Mouse (Mus musculus) layer of hippocampus, postnatal 14 days (tissue): ENCODE data around the gene Spink4. TPM values are rescaled to one million over a fixed set of nuclear protein-coding genes. Genes with fewer than 3 reads are reported as not detected.
"Not testable (repeated sequence)": the region's sequence is repeated elsewhere in the genome, so short reads cannot be mapped to it uniquely, and the experiment has no call there.

Experiments
- DNase-seq, 2 experiments: peaks; one replicate each; pipeline ENCODE4 v3.0.0; 2021 to 2022; ENCODE audit warnings: low spot score in 2 of 2, mixed read lengths in 1 of 2
- total RNA-seq, 2 experiments: library from RNA; stranded (reverse); gene quantifications; 2 replicates each; pipeline ENCODE4 v1.2.3; 2021

Spink4 gene
- total RNA-seq, 2 experiments from 2014 or later, result not detected

- DNase-seq, result no peak
These were observed 19.8 kb upstream of the Spink4 start for GRCm38 (mm10) chr4:40900071-40900470.

GRCm38 (mm10) chr4:40900612-40901011 lies 19.2 kb upstream of the Spink4 start:
- DNase-seq, result no peak

- peak in 1 of 2 experiments; percentile 40 for DNase-seq
These were observed 13.6 kb upstream of the Spink4 start for GRCm38 (mm10) chr4:40906298-40906697.

DNA sequence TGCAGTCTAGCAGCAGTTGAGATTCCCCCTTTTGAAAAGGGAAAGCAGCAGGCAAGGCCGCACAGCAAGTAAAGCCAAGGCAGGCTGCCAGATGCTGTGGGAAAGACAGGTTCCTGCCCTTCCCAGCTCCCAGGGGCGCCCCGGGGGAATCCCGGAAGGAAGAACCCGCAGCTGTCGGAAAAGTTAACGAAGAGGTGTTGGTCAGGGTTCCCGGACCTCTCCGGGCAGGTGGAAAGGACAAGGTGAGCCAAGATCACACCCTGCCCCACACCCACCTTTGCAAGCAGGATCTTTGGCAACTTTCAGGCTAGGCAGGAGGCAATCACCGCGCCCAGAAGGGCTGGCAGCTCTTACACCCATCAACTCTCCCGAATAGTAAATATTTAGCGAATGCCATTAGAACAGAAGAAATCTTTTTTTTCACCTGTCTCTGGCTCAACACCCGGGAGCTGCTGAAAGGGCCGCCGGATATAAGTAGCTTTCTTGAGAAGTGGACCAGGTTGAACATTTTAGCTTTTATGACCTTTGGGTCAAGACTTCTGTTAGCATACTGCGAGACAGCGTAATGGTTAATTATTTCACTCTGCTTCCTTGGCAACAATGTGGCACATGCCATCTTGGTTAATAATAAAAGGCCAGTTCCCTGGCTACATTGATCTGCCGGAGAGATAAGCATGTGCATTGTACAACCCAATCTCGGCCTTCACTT lies 11.4 kb upstream of the Spink4 start:
- peak in 1 of 2 experiments; percentile 24 for DNase-seq

GRCm38 (mm10) chr4:40914287-40914867 lies 5.5 kb upstream of the Spink4 start:
- DNase-seq, result no peak

DNA sequence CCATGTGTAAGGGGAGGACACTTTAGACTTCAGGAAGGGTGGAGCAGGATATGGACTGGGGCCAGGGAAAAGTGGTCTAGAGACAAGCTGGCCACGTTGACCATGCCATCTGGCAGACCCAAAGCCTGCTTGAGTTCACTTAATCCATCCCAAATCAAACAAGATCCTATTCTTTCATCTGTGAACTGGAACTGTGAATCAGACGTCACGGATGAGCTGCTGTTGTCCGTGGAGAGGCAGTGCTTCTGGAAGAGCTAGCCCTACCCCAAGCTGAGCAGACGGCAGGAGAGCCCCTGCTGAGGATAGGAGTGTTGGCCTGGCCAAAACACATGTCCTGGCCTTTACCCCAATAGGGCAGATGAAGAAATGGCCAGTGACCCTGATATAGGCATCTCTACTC lies 3.9 kb upstream of the Spink4 start:
- no peak for DNase-seq

DNA sequence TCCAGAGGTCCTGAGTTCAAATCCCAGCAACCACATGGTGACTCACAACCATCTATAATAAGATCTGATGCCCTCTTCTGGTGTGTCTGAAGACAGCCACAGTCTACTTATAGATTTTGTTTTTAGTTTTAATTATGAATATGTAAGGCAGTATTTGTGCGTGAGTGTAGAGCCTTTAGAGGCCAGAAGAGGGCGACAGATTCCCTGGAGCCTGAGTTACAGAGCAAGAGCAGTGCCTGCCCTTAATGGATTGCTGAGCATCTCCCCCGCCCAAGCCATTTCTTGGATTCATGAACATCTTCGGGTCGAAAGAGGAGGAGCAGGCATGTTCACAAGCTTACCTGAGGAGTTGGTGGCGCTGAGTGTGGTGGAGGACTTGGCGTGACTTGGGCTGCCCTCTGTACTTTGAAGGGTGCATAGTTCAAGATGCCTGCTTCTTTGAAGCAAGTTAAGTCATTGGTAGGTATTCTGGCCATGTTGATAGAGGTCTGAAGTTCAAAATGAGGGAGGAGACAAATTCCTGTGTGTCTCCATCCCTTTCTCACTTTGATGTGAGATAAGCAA lies 3.2 kb upstream of the Spink4 start:
- DNase-seq, result no peak

DNA sequence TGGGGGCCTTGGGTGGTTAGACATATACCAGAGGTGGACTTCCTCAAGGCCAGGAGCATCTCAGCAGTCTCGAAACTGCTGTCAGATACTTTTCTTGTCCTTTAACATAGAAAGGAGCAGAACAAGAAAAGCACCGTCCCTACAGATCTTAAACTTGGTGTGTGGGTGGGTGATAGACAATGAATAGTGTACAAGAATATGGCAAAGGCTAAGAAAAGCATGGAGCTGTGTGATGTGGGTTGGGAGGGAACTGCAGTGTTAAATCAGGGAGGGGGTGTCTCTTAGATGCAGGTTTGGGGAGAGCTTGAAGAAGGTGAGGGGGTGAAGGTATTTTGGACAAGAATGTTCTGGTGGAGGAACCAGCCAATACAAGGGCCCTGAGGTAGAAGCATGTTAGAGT lies 724 bp downstream of the Spink4 start:
- no peak for DNase-seq

GRCm38 (mm10) chr4:40921288-40921687 lies 1.4 kb downstream of the Spink4 start:
- no peak for DNase-seq

DNA sequence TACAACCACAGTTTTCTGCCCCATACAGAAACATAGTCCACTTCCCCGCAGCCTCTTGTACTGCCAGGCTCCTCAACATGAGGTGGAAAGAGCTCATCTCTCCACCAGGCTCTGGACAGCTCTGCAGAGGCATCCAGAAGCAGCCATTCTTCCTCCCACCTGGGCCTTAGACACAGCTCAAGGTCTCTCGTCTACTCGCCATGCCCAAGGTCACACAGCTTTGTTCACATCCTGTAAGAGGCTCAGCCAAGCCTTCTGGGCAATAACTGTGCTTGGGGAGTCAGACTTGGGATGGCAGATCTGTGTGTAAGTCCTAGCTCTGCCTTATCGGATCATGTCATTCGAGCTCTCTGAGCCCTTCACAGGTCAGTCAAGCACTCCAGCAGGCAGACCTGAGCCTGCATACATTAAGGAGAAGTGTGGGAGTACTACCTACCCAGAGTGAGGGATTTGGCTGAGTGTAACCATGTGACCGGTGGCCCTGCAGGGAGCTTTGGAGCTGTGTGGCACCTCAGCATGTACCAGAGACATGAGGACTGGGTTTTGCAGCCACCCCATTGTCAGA lies 3.3 kb downstream of the Spink4 start:
- no peak for DNase-seq

DNA sequence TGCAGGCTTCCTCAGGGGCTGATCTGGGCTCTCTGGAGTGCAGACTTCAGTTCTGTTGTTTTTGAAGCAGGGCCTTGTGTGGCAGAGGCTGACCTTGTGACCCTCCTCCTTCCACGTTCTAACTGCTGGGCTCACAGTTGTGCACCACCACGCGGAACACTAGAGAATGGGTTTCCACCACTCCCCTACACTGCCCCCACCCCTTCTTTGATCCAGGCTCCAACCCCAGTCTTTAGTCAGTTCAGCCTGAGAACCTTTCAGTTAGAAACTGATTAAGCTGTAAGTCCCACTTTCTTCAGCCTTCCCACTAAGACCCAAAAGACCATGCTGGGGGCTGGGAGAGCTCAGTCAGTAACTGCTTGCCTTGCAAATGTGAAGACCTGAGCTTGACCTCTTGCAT lies 5.7 kb downstream of the Spink4 start:
- DNase-seq, result no peak

GRCm38 (mm10) chr4:40929046-40929445 lies 9.2 kb downstream of the Spink4 start:
- no peak for DNase-seq

GRCm38 (mm10) chr4:40933694-40934093 lies 13.8 kb downstream of the Spink4 start:
- no peak for DNase-seq

DNA sequence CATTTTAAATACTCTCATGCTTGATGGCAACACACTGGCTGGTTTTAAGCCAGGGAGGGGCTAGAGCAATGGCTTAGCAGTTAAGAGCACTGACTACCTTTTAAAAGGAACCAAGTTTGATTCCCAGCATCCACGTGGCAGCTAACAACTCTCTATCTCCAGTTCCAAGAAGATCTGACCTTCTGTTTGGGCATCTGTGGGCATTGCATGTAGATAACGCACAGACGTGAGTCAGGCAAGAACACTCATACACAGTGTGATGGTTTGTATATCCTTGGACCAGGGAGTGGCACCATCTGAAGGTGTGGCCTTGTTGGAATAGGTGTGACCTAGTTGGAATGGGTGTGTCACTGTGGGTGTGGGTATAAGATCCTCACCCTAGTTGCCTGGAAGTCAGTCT lies 14.5 kb downstream of the Spink4 start:
- not testable (repeated sequence) for DNase-seq

- peak; percentile 61 to 80 for DNase-seq
These were observed 16.5 kb downstream of the Spink4 start for GRCm38 (mm10) chr4:40936175-40936839.

DNA sequence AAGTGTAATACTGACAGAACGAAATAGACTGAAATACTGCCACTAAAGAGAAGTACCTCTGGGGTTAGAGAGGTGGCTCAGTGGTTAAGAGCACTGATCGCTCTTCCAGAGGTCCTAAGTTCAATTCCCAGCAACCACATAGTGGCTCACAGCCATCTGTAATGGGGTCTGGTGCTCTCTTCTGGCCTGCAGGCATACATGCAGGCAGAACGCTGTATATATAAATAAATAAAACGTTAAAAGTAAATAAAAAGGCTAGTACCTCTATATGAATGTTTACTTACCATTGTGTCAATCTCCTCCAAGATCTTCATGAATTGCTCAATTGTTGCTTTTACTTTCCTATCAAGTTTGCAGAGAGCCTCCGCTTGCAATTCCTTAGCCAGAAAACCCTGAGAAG lies 18.9 kb downstream of the Spink4 start:
- no peak for DNase-seq

DNA sequence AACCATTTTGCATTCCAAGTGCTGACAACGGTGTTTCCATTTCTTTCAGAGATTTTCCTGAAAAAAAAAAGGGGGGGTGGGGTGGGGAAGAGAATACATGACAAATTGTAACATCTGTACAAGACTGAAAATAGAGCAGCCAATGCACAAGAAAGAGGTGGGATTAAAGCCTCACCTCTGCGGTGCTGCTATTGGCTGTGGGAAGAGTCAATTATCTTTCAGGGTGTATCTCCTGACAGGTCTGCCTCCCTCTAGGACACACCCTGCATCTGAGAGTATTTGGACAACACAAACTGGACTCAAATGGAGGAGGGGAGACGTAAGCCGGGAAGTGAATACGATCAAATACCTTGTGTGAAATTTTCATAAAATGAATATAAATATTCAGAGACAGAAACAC lies 23.8 kb downstream of the Spink4 start:
- no peak for DNase-seq

DNA sequence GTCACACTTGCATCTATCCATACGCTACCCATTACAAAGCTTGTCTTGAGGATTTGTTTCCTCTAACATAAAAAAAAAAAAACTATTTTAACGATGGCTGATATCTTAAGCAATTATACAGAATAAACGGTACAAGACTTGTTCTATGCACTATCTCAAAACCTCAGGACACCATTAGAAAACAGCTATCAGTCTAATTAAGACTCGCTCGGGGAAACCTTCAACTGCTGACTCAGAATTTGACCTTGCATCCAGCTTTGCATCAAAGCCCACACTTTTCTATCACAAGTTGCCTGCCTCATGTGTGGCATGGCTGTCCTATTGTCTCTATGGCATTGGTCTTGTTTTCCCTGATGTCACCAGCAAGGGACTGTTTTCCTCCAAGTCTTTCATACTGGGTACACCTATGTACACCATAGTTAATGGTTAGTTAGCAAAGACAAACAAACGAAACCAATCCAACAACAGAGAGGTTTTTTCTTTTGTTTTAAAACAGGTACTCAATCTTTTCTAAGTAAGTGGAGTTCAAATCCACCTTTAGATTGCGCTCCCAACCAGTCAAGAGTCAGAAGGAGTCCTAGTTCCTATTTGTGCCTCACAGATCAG lies 26.8 kb downstream of the Spink4 start:
- no peak for DNase-seq

- no peak for DNase-seq
These were observed 27.8 kb downstream of the Spink4 start for GRCm38 (mm10) chr4:40947565-40948159.

- peak; percentile 97 to 99 for DNase-seq
These were observed 28.4 kb downstream of the Spink4 start, which contains the start of the genes Bag1 and Chmp5 for GRCm38 (mm10) chr4:40948160-40948708. Gene Bag1, minus strand, starts transcription at chr4:40948294. Gene Chmp5, plus strand, starts transcription at chr4:40948407.

- no peak for DNase-seq
These were observed 33.7 kb downstream of the Spink4 start for GRCm38 (mm10) chr4:40953521-40953920.
